Mouse (Mus musculus) frontal cortex, postnatal 10 days (tissue): ENCODE measurements around the gene Ksr1.
"Not testable (repeated sequence)": the region's sequence is repeated elsewhere in the genome, so short reads cannot be mapped to it uniquely, and the experiment has no call there.

ENCODE experiments used
- DNase-seq, 2 experiments: peaks; one replicate each; pipeline ENCODE4 v3.0.0; 2022; ENCODE audit warnings: low spot score in 2 of 2, mixed read lengths in 1 of 2

The Ksr1 gene

DNA sequence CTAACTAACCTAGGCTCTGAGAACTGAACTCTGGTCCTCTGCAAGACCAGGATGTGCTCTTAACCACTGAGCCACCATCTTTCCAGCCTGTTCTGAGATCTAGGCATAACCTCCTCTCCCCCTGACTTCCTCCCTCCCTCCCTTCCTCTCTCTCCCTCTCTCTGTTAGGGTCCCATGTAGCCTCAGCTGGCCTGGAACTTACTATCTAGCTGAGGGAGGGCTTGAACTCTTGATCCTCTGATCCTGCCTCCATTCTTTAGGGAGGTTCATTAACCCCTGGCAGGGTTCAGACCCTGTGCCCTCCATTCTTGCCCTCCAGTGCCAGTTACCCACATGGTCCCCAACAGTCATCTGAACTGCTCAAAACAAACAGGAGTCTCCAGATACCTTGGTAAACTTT is 133.2 kb downstream of the Ksr1 start:
- DNase-seq: no peak

GRCm38 (mm10) chr11:79012529-79012928 is 133.7 kb downstream of the Ksr1 start:
- DNase-seq: no peak

- DNase-seq: no peak
These were observed 137.3 kb downstream of the Ksr1 start for GRCm38 (mm10) chr11:79008891-79009290.

DNA sequence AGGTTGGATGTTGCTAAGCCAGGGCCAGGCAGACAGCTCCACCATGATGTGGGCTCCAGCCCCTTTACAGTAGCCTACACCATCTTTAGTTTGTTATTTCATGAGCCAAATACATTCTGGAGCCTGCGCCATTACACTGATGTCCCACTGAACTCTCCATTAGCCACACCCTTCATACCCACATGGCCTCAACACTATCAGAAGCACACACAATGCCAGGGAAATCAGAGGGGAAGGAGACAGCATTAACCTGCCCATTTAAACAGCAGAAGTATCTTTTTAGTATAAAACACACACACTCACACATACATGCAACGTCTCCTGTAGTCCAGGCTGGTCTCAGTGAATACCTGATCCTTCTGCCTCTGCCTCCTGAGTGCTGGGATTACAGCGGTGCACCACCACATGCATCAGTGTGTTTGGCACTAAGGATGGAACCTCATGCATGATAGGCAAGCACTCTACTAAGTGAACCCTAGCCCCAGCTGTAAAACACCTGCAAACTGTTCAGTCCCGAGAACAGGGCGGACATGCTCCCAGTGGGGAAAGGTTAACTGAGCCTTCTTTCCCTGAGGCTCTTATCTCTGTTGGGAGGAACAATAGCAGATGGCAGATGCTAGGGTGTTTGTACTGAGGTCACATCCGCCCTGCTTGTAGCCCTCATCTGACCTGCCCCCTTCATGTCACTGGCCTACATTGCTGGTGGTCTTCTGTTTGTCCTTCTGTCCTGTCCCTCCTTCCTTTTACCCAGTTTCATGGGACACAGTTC is 138.0 kb downstream of the Ksr1 start:
- no peak for DNase-seq

GRCm38 (mm10) chr11:79007356-79007755 is 138.9 kb downstream of the Ksr1 start:
- not testable (repeated sequence) for DNase-seq

DNA sequence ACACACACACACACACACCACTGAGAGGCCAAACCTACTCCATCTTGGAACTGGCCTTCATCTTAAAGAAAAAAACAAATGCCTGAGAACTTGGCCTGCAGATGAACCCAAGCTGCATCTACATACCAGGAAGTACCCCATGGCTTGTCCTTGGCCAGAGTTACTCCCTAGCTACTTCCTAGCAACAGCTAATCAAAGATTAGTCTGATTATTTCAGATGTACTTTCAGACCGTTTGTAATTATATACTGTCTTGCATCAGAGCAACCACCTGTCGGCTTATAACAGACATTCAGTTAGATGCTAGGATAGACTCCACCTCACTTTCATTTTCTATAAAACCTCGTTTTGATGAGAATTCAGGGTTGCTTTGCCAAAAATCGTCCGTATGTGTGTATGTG is 139.8 kb downstream of the Ksr1 start:
- DNase-seq: no peak

GRCm38 (mm10) chr11:79005578-79006394 is 140.4 kb downstream of the Ksr1 start:
- DNase-seq: no peak

- DNase-seq: no peak
These were observed 142.2 kb downstream of the Ksr1 start for GRCm38 (mm10) chr11:79003769-79004638.

DNA sequence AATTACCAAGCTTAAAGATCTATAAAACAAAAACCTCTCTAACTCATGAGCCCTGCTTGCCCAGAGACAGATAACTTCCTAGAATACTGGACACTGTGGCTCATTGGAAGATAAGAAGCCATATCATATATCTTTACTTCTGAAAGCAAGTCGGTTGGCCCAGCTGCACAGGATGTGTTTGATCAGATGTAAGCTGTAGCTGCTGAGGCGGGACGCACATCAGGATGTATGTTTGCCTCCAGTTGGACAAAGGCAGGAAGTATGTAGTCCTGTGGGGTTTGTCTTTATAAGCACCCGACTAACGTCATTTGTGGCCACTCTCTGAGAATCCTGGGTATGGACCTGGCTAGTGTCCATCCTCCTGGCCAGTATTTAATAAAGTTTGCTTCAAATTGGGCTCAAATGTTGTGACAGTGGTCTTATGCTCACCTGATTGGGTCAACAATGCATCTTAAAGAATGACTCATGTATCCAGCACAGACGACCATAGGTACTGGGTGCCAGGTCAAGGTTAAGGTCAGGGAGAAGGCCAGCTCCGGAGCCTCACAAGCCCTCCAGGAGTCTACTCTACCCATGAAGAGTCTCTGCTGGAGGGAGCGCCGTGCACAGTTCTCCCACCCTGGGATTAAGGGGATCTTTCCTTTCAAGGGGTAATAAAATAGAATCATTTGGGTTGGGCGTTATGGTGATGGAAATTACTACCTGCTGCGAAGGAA is 143.0 kb downstream of the Ksr1 start:
- no peak for DNase-seq

GRCm38 (mm10) chr11:79002551-79002951 is 143.7 kb downstream of the Ksr1 start:
- DNase-seq: no peak

GRCm38 (mm10) chr11:79001871-79002270 is 144.3 kb downstream of the Ksr1 start:
- no peak for DNase-seq

- no peak for DNase-seq
These were observed 147.1 kb downstream of the Ksr1 start for GRCm38 (mm10) chr11:78999118-78999517.

DNA sequence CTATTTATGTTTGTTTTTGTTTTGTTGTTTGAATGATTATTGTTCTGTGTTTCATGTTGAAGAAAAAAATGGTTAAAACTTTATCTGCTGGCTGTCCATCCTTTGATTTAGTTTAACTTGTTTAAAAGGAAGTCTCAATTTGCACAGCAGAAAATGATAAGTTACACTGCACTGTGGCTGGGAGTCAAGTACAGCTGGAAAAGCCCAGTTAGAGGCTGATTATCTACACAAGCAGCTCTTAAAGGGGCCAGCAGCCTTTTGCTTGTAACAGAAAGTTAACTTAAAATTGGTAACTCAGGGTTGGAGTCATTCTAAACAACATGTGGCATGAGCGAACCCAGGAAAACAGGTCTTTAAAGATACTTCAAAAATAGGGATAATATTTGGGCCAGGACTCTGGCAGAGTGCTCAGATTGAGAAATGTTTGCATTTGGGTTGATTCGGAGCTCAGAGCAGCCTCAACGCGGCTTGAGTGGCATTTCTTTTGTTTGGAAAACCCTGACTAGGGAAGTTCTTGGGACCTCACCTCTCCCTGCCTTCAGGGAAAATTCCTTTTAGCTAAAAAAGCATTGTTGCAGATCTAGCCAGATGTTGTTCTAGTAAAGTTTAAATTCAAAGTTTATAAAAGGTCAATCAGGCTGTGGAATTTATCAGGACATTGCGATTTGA is 155.2 kb downstream of the Ksr1 start:
- not testable (repeated sequence) for DNase-seq

GRCm38 (mm10) chr11:78990096-78990495 is 156.1 kb downstream of the Ksr1 start:
- no peak for DNase-seq

- DNase-seq: not testable (repeated sequence)
These were observed 157.0 kb downstream of the Ksr1 start for GRCm38 (mm10) chr11:78989206-78989605.

DNA sequence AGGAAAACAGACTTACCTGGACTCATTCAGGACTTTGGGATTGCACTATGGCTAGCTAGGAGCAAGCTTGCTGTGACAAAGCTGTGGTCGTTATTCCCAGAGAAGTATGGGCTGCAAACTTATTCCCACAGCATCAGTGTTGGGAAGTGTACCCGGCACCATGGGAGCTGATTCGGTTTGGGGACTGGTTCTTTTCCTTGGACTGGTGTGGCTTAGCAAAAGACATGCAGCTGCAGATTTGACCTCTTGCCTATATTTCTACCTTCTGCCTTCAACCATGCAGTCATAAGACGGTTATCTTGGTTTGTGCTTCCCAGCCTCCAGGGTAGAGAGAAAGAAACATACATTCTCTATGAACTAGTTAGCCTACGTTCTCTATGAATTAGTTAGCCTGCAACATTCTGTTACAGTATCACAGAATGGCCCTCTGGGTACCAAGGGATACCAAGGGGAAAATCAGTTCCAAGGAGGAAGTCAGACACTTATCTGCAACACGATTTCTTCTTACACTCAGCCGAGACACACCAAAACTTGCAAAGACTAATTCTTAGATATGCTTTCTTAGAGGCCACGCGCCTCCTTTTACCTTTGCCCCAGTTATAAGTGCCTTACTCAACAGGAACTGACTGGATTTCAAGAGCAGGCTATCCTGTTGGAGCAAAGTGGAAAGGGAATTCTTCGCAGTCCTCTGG is 159.8 kb downstream of the Ksr1 start:
- DNase-seq: no peak

DNA sequence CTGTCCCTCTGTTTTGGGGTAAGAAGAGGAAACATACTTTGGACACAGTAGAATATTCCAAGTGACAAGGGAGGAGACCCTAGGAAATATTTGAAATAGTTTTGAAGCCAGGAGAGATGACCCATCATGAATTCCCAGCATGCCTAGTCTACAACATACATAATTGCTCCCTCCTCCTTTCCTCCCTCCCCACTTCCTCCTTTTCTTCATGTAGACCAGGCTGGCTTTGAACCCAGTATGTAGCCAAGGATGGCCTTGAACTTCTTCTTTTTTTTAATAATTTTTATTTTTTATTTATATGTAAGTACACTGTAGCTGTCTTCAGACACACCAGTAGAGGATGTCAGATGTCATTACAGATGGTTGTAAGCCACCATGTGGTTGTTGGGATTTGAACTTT is 160.7 kb downstream of the Ksr1 start:
- DNase-seq: no peak

GRCm38 (mm10) chr11:78984483-78985177 is 161.6 kb downstream of the Ksr1 start, which contains the start of gene Lgals9:
Lgals9 (minus strand) TSS chr11:78984946.
- peak; percentile 17 to 41 for DNase-seq

DNA sequence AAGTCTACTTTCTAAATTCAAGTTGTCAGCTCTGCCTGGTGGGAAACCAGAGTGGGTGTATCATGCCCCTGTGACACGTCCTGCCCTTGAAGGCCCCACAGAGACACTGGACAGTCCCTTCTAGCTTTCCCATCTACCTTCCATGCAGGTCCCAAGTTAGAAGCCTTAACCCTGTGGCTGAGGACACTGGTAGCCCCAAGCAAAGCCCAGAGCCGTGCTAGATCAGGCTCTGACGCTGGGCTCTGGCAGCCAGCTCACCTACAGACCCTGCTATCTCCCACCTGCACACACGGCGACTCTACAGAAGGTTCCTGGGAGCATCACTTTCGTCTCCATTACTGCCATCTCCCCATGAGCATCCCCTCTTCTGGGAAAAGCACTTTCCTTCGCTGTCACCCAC is 162.7 kb downstream of the Ksr1 start:
- no peak for DNase-seq
